Mouse (Mus musculus) embryo, embryonic 10 days (tissue): ENCODE results near the gene Fam71e2.

Experiments used
- DNase-seq: peaks from one replicate; pipeline ENCODE4 v3.0.0-alpha.2; 2015; ENCODE audit warnings: low spot score

The Fam71e2 gene

GRCm38 (mm10) chr7:4777851-4778637, 6.9 kb upstream of the Fam71e2 start:
- no peak for DNase-seq

DNA sequence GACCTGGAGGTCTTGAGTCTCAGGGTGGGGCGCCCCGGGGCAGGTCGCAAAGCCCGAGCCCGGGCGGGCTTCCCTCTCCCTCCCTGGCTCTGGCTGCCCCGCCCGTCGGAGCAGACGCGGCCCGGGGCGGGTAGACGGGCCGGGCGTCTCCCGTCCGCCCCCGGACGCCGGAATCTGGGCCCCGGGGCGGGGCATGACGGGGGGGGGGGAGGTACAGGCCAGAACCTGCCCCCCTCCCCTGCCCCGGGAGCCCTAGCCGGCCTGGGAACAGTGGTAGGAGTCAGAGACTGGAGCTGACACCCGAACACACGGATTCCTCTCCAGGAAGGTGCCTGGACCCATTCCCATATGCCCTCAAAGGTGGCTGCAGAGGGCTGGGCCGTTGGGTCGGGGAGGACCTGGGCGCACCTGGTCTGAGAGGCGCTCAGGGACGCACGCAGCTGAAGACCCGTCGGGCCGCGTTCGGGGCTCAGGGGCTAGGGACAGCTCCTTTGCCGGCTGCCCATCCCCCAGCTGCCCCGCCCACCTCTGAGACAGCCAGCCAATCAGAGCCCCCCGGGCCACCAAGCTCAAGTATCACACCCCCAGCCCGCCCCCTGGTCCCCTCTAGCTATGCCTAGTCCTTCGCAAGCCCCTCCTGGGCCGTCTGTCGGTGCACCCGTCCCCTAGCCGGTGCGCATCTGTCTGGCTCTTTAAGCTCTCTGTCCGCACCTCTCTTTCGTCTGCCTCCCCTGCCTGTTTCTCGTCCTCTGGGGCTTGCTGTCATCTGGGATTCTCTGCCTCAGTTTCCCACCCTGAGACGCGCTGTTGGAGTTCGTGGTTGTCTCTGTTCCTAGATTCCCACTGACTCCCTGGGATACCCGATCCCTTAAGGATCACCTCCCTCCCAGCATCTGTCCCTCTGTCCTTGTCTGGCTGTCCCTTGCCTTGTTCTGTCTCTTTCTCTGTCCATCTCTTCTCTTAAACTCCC, 6.0 kb upstream of the Fam71e2 start:
- DNase-seq: peak; percentile 78

- DNase-seq: no peak
These were observed 5.0 kb upstream of the Fam71e2 start for GRCm38 (mm10) chr7:4776131-4776530.

GRCm38 (mm10) chr7:4764946-4765710, 6.0 kb downstream of the Fam71e2 start:
- DNase-seq: no peak

DNA sequence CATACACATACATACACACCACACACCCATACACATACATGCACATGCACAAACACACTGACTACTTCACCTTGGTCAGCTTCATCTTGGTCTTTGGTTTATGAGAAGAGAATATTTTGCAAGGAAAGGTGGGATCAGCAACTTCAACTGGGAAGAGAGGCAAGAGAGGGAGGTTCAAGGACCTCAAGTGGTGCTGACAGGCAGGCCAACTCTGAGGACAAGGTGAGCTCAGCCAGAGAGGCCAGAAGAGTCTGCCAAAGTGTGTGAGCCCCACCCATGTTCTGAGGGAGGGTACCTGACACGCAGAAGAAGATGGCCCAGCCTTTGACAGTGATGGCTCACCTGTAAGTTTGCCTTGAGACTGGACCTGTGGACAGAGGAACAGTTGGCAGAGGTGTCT, 11.4 kb downstream of the Fam71e2 start:
- no peak for DNase-seq

- DNase-seq: peak; percentile 90
These were observed 18.1 kb downstream of the Fam71e2 start, which contains the start of gene Cox6b2 for GRCm38 (mm10) chr7:4752821-4753570. Gene Cox6b2, minus strand, starts transcription at chr7:4753094.

GRCm38 (mm10) chr7:4751971-4752820, 18.9 kb downstream of the Fam71e2 start:
- DNase-seq: peak; percentile 67

DNA sequence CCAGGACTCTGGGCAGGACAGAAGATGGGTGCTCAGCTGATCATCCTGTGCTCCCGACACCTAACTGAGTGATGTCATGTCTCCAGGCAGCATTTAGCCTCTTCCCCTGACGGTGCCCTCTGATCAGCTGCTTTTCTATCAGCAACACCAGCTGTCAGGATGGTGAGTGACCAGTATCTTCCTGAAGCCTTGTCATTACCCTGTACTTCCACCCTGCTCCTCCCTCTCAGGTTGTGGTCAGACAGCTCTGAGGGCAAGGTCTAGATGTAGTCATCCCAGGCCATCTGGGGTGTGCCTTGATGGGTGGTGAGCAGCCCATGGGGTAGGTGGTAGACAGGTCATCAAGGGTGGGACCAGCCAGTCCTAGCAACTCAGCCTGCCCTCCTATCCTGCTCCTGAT, 21.9 kb downstream of the Fam71e2 start:
- no peak for DNase-seq

- DNase-seq: no peak
These were observed 22.8 kb downstream of the Fam71e2 start for GRCm38 (mm10) chr7:4748321-4748720.

GRCm38 (mm10) chr7:4747156-4747899, 23.8 kb downstream of the Fam71e2 start:
- DNase-seq: no peak

- no peak for DNase-seq
These were observed 24.6 kb downstream of the Fam71e2 start for GRCm38 (mm10) chr7:4746326-4746980.

DNA sequence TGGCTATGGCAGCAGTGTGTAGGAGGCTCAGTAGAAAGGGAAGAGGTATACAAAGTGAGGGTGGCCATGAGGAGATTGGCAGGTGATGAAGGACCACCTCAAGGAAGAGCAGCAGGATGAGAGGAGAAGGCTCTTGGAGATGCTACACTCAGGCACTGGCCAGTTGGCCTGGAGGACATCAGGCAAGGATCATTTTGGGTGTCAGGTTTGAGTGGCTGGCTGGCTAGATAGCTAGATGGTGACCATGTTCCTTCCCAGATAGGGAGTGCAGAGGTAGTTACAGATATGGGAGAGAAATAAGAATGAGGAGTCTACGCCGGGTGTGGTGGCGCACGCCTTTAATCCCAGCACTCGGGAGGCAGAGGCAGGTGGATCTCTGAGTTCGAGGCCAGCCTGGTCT, 26.2 kb downstream of the Fam71e2 start:
- DNase-seq: no peak

DNA sequence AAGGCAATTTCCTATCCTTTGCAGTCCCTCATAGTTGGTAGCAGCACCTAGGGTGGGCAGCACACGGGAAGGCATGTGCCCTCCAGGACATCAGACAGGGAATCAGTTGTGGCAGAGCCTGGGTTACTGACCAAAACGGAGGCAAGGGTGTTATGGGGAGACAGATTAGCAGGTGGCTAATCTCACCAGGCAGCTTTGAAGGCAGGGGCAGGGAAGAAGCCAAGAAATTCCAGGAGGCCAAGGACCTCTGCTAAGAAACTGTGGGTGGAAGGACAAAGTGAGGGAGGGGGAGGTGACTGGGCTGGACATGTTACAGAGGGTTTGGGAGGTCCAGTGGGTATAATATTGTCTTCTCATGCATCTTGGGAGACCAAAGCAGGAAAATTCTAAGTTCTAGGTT, 27.7 kb downstream of the Fam71e2 start:
- DNase-seq: no peak

DNA sequence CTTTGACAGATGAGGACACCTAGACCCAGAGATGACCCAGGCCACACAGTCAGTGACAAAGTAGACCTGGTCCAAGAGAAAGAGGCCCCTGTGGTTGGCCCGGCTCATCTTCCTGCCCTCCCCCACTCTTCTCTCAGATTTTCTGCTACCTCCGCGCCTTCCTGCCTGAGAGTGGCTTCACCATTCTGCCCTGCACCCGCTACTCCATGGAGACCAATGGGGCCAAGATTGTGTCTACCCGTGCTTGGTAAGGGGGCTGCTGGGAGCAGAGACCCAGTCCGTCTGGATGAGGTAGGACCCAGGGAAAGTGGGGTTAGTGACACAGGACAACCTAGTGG, 28.7 kb downstream of the Fam71e2 start:
- DNase-seq: no peak

- no peak for DNase-seq
These were observed 29.2 kb downstream of the Fam71e2 start for GRCm38 (mm10) chr7:4741672-4742481.

GRCm38 (mm10) chr7:4741151-4741550, 30.0 kb downstream of the Fam71e2 start:
- peak; percentile 59 for DNase-seq

- peak; percentile 32 for DNase-seq
These were observed 30.8 kb downstream of the Fam71e2 start for GRCm38 (mm10) chr7:4740309-4740727.

GRCm38 (mm10) chr7:4739544-4740275, 31.4 kb downstream of the Fam71e2 start, which contains the start of gene Kmt5c:
Gene Kmt5c, plus strand, starts transcription at chr7:4740115.
- DNase-seq: peak; percentile 99
